Mouse (Mus musculus): ENCODE measurements around the gene Ago4. TPM values are rescaled to one million over a fixed set of nuclear protein-coding genes. Genes with fewer than 3 reads are reported as not detected.

Ago4 gene
- total and polyA plus RNA-seq, 3 experiments: 0.42 to 1.8 TPM; not detected in 1

DNA sequence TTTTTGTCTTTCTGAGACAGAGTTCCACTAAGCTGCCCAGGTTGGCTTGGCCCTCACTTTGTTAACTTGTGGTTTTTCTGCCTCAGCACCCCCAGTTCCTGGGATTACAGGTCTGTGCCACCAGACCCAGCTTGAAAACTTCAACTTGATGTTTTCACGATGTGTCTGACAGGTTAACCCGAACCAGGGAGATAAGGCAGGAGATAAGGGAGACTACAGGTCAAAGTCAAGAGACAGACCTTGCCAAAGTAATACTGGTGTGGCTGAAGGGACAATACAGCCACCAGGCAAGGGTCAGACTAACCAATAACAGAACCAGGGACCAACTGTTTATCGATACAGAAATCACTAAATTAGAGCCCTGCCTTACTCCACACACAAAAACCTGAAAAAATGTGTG is 53.0 kb downstream of the Ago4 start:
- H3K36me3 ChIP-seq (ENCODE audit: control insufficient read depth in 1 of 2, insufficient read depth in 2 of 2, low read length in 2 of 2): no peaks in the 10 kb centered on the region
- H3K27me3 ChIP-seq (ENCODE audit: control insufficient read depth in 1 of 2, insufficient read depth in 2 of 2, low read length in 2 of 2): no peaks in the 10 kb centered on the region
- H3K4me3 ChIP-seq (ENCODE audit: control insufficient read depth in 1 of 2, insufficient read depth in 1 of 2, low read depth in 2 of 2, low read length in 2 of 2): no peak overlapping the region
- no peaks in the 10 kb centered on the region for H3K79me2 ChIP-seq (ENCODE audit: control insufficient read depth, insufficient read depth, low read length, poor library complexity)
- no peak overlapping the region for H3K27ac ChIP-seq (ENCODE audit: control insufficient read depth, low read depth, low read length)
- no peak for DNase-seq (ENCODE audit: low read depth, low spot score)
- peaks cover 0 to 3% of the 10 kb centered on the region in 2 experiments; a peak in 1 of 4 replicates for H3K4me1 ChIP-seq (ENCODE audit: control insufficient read depth in 1 of 2, insufficient read depth in 2 of 2, low read length in 2 of 2)
- TF ChIP-seq SIN3A (IDR thresholded peaks at IDR 0.05; ENCODE audit: low read length) (no peak), TCF12 (IDR thresholded peaks at IDR 0.05; ENCODE audit: low read depth, low read length) (no peak), TAL1 (IDR thresholded peaks at IDR 0.05; ENCODE audit: low read length) (no peak), ZNF384 (IDR thresholded peaks at IDR 0.05; ENCODE audit: low read depth, low read length) (no peak), GABPA (IDR thresholded peaks at IDR 0.05; ENCODE audit: low read depth, low read length) (no peak), ETS1 (IDR thresholded peaks at IDR 0.05; ENCODE audit: low read depth, low read length) (no peak), CHD1 (IDR thresholded peaks at IDR 0.05; ENCODE audit: low read depth, low read length) (no peak), ELF1 (IDR thresholded peaks at IDR 0.05; ENCODE audit: low read depth, low read length) (no peak), POLR2AphosphoS2 (IDR thresholded peaks at IDR 0.05; ENCODE audit: low read length) (no peak), KAT2A (conservative IDR thresholded peaks at IDR 0.05; ENCODE audit: low read depth, low read length) (no peak), RCOR1 (IDR thresholded peaks at IDR 0.05; ENCODE audit: low read depth, low read length) (no peak)
- no peaks in the 10 kb centered on the region for H3K9me3 ChIP-seq (replicated peaks; ENCODE audit: insufficient read depth, low read length)
- no peak overlapping the region for H3K9ac ChIP-seq (ENCODE audit: control insufficient read depth, low read depth, low read length, poor library complexity, severe bottlenecking)

DNA sequence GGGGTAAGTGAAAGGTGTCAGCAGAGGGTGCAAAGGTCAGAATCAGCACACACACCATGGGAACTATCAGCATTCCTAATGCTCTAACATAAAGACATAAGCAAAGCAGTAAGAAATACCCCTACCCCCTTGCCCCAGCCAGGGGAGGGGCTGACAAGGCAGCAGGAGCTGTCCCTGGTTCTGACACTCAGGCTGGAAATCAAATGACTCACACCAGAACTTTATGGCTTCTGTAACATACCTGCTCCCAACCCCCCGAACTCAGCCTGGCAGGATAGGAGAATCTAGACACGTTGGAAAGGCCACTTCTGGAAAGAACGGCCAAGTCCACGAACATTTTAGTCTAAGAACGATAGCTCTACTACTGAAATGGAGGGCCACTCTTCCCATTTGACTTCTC is 60.2 kb downstream of the Ago4 start:
- Histone ChIP-seq H3K4me1 (ENCODE audit: control insufficient read depth in 1 of 2, insufficient read depth in 2 of 2, low read length in 2 of 2) (peaks cover 0 to 11% of the 10 kb centered on the region in 2 experiments; a peak in 3 of 4 replicates), H3K9me3 (replicated peaks; ENCODE audit: insufficient read depth, low read length) (no peaks in the 10 kb centered on the region), H3K4me3 (ENCODE audit: control insufficient read depth in 1 of 2, insufficient read depth in 1 of 2, low read depth in 2 of 2, low read length in 2 of 2) (no peak overlapping the region), H3K9ac (ENCODE audit: control insufficient read depth, low read depth, low read length, poor library complexity, severe bottlenecking) (no peak overlapping the region), H3K36me3 (ENCODE audit: control insufficient read depth in 1 of 2, insufficient read depth in 2 of 2, low read length in 2 of 2) (peaks cover 0 to 11% of the 10 kb centered on the region in 2 experiments; a peak in 2 of 4 replicates), H3K27ac (ENCODE audit: control insufficient read depth, low read depth, low read length) (no peak overlapping the region), H3K79me2 (ENCODE audit: control insufficient read depth, insufficient read depth, low read length, poor library complexity) (peaks cover 1% of the 10 kb centered on the region; the same call in 1 of the 2 replicates), H3K27me3 (ENCODE audit: control insufficient read depth in 1 of 2, insufficient read depth in 2 of 2, low read length in 2 of 2) (no peaks in the 10 kb centered on the region)
- peak; percentile 56 for DNase-seq (ENCODE audit: low read depth, low spot score)
- TF ChIP-seq MXI1 (IDR thresholded peaks at IDR 0.05; ENCODE audit: low read depth, low read length) (0 out of 2 replicates have a peak, but pooled peaks have one; percentile 45), POLR2AphosphoS2 (IDR thresholded peaks at IDR 0.05; ENCODE audit: low read length) (no peak), SIN3A (IDR thresholded peaks at IDR 0.05; ENCODE audit: low read length) (peak; percentile 62; the same call in 1 of the 2 replicates)

DNA sequence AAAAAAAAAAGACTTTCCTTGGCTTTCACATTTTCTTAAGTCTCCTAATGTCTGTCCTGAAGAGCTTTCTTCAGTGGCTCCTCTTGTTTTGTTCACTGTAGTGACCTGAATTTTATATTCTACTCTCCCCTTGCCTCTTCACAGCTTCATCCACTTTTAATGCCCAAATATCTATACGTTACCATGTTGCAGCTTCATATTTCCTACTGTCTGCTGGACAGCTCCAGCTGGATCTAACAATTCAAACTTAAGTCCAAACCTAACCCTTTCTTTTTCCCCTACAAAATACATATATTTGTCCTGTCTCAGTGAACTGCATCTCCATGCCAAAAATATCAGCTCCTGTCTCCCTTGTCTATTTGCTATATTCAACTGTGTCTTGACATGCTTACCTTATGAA is 63.9 kb downstream of the Ago4 start:
- H3K36me3 ChIP-seq (ENCODE audit: control insufficient read depth in 1 of 2, insufficient read depth in 2 of 2, low read length in 2 of 2): peaks cover 0 to 11% of the 10 kb centered on the region in 2 experiments; a peak in 2 of 4 replicates
- TF ChIP-seq ZNF384 (IDR thresholded peaks at IDR 0.05; ENCODE audit: low read depth, low read length) (peak; percentile 54; the same call in 1 of the 2 replicates), POLR2AphosphoS5 (IDR thresholded peaks at IDR 0.05; ENCODE audit: borderline replicate concordance, low read depth, low read length) (no peak), SIN3A (IDR thresholded peaks at IDR 0.05; ENCODE audit: low read length) (peak; percentile 64), MXI1 (IDR thresholded peaks at IDR 0.05; ENCODE audit: low read depth, low read length) (peak; percentile 65)
- peaks cover 0 to 23% of the 10 kb centered on the region in 2 experiments for H3K4me1 ChIP-seq (ENCODE audit: control insufficient read depth in 1 of 2, insufficient read depth in 2 of 2, low read length in 2 of 2)
- H3K27me3 ChIP-seq (ENCODE audit: control insufficient read depth in 1 of 2, insufficient read depth in 2 of 2, low read length in 2 of 2): no peaks in the 10 kb centered on the region
- no peaks in the 10 kb centered on the region for H3K9me3 ChIP-seq (replicated peaks; ENCODE audit: insufficient read depth, low read length)
- peak overlapping the region; percentile 85 for H3K27ac ChIP-seq (ENCODE audit: control insufficient read depth, low read depth, low read length)
- H3K4me3 ChIP-seq (ENCODE audit: control insufficient read depth in 1 of 2, insufficient read depth in 1 of 2, low read depth in 2 of 2, low read length in 2 of 2): no peak overlapping the region
- peak overlapping the region; percentile 25 for H3K9ac ChIP-seq (ENCODE audit: control insufficient read depth, low read depth, low read length, poor library complexity, severe bottlenecking)
- peaks cover 10% of the 10 kb centered on the region for H3K79me2 ChIP-seq (ENCODE audit: control insufficient read depth, insufficient read depth, low read length, poor library complexity)
- DNase-seq (ENCODE audit: low read depth, low spot score): peak; percentile 76
